Mouse (Mus musculus): ENCODE measurements around the gene Osbpl10. TPM values are rescaled to one million over a fixed set of nuclear protein-coding genes. Genes with fewer than 3 reads are reported as not detected.
"Not testable (repeated sequence)": the region's sequence is repeated elsewhere in the genome, so short reads cannot be mapped to it uniquely, and the experiment has no call there.

The Osbpl10 gene
- polyA plus RNA-seq, 1 experiment from 2014 or later: 0.99 TPM

DNA sequence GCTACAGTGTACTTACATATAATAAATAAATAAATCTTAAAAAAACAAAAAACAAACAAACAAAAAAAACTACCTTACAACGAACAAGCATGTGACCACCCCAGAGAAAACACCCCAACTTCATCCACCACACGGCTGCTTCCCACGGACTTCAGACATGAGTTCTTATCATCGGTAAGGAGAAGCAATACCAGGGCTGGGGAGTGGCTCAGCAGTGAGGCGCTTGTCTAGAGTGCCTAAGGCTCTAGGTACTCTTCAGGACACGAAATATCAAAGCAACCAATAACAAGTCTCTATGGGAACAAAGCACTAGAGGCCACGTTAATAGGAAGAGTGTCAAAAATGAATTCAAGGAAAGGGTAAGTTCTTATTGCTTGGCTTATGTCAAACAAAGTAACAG, 282.1 kb downstream of the Osbpl10 start:
- peaks cover 85% of the 10 kb centered on the region for H3K36me3 ChIP-seq (replicated peaks)
- no peak overlapping the region for H3K27ac ChIP-seq
- H3K9me3 ChIP-seq: no peaks in the 10 kb centered on the region
- no peak overlapping the region for H3K4me3 ChIP-seq
- DNase-seq (ENCODE audit: extremely low spot score, low spot score): no peak
- H3K27me3 ChIP-seq (ENCODE audit: poor library complexity, severe bottlenecking): no peaks in the 10 kb centered on the region
- H3K4me1 ChIP-seq: no peaks in the 10 kb centered on the region
- 91% methylated on average over 7 of the region's 7 CpGs for WGBS

DNA sequence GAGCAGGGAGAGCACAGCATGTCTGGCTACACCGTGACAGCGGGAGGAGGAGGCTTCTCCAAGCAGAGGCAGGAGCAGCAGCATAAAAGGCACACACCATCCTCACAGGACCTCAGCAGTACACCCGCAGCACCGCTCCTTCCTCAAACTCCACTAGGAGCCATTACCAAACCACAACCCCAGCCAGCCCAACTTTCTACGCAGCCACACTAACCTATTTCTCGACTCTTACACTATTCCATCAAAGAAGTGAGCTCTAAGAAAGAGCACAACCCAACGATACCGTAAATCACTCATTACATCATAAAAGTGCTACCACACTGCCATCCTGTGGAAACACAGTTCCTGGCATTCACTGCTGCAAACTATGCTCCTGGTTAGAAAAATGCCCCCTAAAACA, 283.1 kb downstream of the Osbpl10 start:
- Histone ChIP-seq H3K27ac (no peak overlapping the region), H3K4me3 (no peak overlapping the region), H3K4me1 (no peaks in the 10 kb centered on the region), H3K36me3 (replicated peaks) (peaks cover 85% of the 10 kb centered on the region), H3K27me3 (ENCODE audit: poor library complexity, severe bottlenecking) (no peaks in the 10 kb centered on the region), H3K9me3 (no peaks in the 10 kb centered on the region)
- DNase-seq (ENCODE audit: extremely low spot score, low spot score): no peak
- WGBS: 91% methylated on average over 8 of the region's 8 CpGs

DNA sequence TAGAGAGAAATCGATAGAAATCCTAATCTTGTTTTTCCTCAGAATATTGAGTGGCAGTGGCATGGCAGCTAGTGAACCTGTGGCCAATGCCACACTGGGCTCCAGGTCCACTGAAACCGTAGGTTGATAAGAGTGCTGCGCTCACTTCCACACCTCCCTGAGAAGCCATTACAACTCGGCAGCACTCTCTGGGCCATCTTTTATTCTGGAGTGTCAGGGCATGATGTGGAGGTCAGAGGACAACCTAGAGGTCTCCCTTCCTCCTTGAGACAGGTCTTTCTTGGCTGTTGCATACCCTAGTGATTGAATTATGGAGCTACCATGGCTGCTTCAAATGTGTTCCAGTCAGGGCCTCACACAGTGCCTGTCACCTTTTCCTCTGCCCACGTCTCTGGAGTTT, 283.5 kb downstream of the Osbpl10 start:
- WGBS: 83% methylated on average over 5 of the region's 5 CpGs
- DNase-seq (ENCODE audit: extremely low spot score, low spot score): no peak
- Histone ChIP-seq H3K36me3 (replicated peaks) (peaks cover 85% of the 10 kb centered on the region), H3K4me3 (no peak overlapping the region), H3K27ac (no peak overlapping the region), H3K9me3 (no peaks in the 10 kb centered on the region), H3K4me1 (no peaks in the 10 kb centered on the region), H3K27me3 (ENCODE audit: poor library complexity, severe bottlenecking) (no peaks in the 10 kb centered on the region)

DNA sequence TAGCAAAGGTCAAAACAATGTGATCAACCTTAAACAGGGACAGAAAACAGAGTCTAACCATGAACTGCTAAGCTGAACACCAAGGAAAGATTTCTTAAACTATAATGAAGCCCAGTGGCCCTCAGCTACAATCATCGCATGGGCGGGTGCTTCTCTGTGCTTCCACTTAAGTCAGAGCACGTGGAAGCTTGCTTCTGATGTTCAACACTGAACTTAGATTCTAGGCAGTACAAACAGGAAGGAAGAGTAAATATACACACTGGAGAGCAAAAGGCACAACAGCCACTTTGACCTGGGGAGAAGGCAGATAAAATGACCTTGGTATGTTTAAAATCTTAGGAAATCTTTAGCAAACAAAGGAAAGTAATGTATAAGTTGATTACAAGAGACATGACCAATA, 293.2 kb downstream of the Osbpl10 start:
- DNase-seq (ENCODE audit: extremely low spot score, low spot score): no peak
- 91% methylated on average over 3 of the region's 3 CpGs for WGBS
- H3K36me3 ChIP-seq (replicated peaks): peaks cover 69% of the 10 kb centered on the region

DNA sequence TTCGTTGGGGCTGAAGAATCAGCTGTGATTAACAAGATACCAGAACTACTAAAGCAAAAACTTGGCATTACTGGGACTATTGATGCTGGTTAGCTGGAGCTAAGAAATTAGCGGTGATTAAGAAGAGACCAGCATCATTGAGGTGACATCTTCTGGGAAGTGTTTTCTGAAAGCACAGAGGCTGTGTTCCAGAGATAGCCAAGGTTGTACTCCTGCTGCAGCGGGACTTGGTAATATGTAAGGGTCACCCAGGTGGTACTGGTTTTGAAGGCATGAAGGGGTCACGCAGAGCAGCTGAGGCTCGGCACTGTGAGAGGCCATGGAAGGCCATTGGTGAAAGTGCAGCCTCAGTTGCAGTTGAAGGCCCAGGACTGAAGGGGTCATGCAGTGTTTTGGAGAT, 294.1 kb downstream of the Osbpl10 start:
- 93% methylated on average over 5 of the region's 5 CpGs for WGBS
- not testable (repeated sequence) for H3K27me3 ChIP-seq (ENCODE audit: poor library complexity, severe bottlenecking); H3K4me3 ChIP-seq; H3K9me3 ChIP-seq; H3K27ac ChIP-seq; H3K4me1 ChIP-seq; DNase-seq (ENCODE audit: extremely low spot score, low spot score)
- peaks cover 67% of the 10 kb centered on the region for H3K36me3 ChIP-seq (replicated peaks)

More for the DNA sequence above, 293.2 kb downstream of the Osbpl10 start:
- H3K27me3 ChIP-seq (ENCODE audit: poor library complexity, severe bottlenecking): no peaks in the 10 kb centered on the region
- no peaks in the 10 kb centered on the region for H3K4me1 ChIP-seq
- no peak overlapping the region for H3K4me3 ChIP-seq
- no peaks in the 10 kb centered on the region for H3K9me3 ChIP-seq
- no peak overlapping the region for H3K27ac ChIP-seq

DNA sequence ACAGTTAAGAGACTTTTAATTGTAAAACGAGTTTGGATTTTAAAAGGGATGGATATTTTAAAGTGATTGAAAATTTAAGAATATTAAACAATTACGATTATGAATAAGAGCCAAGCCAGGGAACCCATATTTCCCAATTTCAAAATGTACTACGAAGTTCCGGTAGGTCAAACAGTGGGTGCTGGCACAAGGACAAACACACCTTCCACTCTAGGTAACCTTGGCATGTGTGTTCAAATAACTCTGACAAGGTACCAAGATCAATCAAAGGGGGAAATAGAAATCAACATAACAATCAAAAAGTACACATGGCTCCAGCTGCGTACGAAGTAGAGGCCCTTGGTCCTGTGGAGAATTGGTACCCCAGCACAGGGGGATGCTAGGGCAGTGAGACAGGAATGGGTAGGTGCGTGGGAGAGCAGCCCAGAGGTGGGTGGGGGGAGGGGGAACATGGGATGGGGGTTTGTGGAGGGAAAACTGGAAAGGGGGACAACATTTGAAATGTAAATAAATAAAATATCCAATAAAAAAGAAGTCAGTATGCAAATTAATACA, 294.8 kb downstream of the Osbpl10 start:
- no peak for DNase-seq (ENCODE audit: extremely low spot score, low spot score)
- no peaks in the 10 kb centered on the region for H3K4me1 ChIP-seq
- H3K9me3 ChIP-seq: no peaks in the 10 kb centered on the region
- no peak overlapping the region for H3K27ac ChIP-seq
- H3K36me3 ChIP-seq (replicated peaks): peaks cover 74% of the 10 kb centered on the region
- WGBS: 93% methylated on average over 7 of the region's 7 CpGs
- no peaks in the 10 kb centered on the region for H3K27me3 ChIP-seq (ENCODE audit: poor library complexity, severe bottlenecking)
- H3K4me3 ChIP-seq: no peak overlapping the region

DNA sequence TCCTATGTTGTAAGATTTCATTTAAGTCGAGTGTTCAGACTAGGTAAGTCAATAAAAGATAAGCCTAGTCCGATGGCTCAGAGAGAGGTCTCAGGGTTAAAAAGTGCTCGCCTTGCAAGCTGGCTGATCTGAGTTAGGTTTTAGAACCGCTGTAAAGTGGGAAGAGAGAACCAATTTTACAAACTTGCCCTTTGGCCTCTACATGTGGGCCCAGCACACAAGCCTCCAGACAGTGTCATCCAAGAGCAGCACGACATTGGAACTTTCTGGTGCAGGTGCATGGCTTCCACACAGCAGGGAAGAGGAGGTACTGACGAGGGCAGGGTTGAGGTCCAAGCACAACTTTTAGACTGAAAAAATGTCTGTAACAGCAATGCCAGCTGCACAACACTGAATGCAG, 296.4 kb downstream of the Osbpl10 start:
- Histone ChIP-seq H3K4me1 (no peaks in the 10 kb centered on the region), H3K36me3 (replicated peaks) (peaks cover 83% of the 10 kb centered on the region), H3K27ac (no peak overlapping the region), H3K27me3 (ENCODE audit: poor library complexity, severe bottlenecking) (no peaks in the 10 kb centered on the region), H3K9me3 (no peaks in the 10 kb centered on the region), H3K4me3 (no peak overlapping the region)
- DNase-seq (ENCODE audit: extremely low spot score, low spot score): no peak
- 89% methylated on average over 6 of the region's 6 CpGs for WGBS

DNA sequence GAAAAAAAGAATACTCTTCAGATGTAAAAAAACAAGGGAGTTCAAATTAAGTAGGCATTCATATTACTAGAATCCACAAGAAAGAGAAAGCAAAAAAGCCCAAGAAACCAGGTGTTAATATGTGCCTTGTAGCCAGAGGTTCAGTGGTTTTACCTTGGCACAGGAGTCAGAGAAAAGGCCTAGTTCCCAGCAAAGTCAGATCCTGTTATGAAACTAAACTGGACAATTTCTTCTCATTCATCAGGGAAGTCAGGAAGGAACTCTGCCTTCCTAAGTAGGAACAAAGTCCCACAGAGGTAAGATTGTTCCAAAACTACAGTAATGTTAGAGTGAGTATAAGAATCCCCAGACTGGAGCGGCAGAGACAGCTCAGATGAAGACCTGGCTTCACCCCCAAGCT, 300.3 kb downstream of the Osbpl10 start:
- Histone ChIP-seq H3K4me3 (no peak overlapping the region), H3K9me3 (no peaks in the 10 kb centered on the region), H3K4me1 (peaks cover 9% of the 10 kb centered on the region; the same call in 1 of the 2 replicates), H3K27ac (no peak overlapping the region), H3K36me3 (replicated peaks) (peaks cover 74% of the 10 kb centered on the region), H3K27me3 (ENCODE audit: poor library complexity, severe bottlenecking) (no peaks in the 10 kb centered on the region)
- 93% methylated on average over 1 of the region's 1 CpGs for WGBS
- DNase-seq (ENCODE audit: extremely low spot score, low spot score): no peak

Other genes starting within 250 kb of the Osbpl10 start
- 29.1 and 29.9 TPM in 2 replicates for gene Cmtm6, start 247.5 kb upstream of the Osbpl10 start, polyA plus RNA-seq (2016; fragmentation: Nextera tagmentation; extraction: Ambion mirVana)
- gene Cmtm7, start 196.7 kb upstream of the Osbpl10 start, polyA plus RNA-seq (2016; fragmentation: Nextera tagmentation; extraction: Ambion mirVana): 76.9 and 78.7 TPM in 2 replicates
- 22.8 and 23.0 TPM in 2 replicates for gene Cmtm8, start 134.4 kb upstream of the Osbpl10 start, polyA plus RNA-seq (2016; fragmentation: Nextera tagmentation; extraction: Ambion mirVana)
- 13.2 and 14.6 TPM in 2 replicates for gene Gpd1l, start 44.6 kb upstream of the Osbpl10 start, polyA plus RNA-seq (2016; fragmentation: Nextera tagmentation; extraction: Ambion mirVana)
- gene Rps27rt, start 4.2 kb downstream of the Osbpl10 start, polyA plus RNA-seq (2016; fragmentation: Nextera tagmentation; extraction: Ambion mirVana): 215 and 266 TPM in 2 replicates

Data from forebrain, embryonic 10.5 days (tissue).